Mouse (Mus musculus): ENCODE measurements around the gene Mgmt.

GRCm38 (mm10) chr7:137138101-137138500, 243.7 kb downstream of the Mgmt start:
- TF ChIP-seq CTCF (IDR thresholded peaks at IDR 0.05; ENCODE audit: control insufficient read depth, insufficient read depth, low read length) (no peak), POLR2A (IDR thresholded peaks at IDR 0.05; ENCODE audit: borderline replicate concordance, control insufficient read depth, low read depth, low read length) (no peak)
